Mouse (Mus musculus): ENCODE results near the gene Frmd8.
A peak's percentile ranks its signal among the peaks of the same experiment; 100 is the strongest.
"Not testable (repeated sequence)": the region's sequence is repeated elsewhere in the genome, so short reads cannot be mapped to it uniquely, and the experiment has no call there.

The Frmd8 gene

DNA sequence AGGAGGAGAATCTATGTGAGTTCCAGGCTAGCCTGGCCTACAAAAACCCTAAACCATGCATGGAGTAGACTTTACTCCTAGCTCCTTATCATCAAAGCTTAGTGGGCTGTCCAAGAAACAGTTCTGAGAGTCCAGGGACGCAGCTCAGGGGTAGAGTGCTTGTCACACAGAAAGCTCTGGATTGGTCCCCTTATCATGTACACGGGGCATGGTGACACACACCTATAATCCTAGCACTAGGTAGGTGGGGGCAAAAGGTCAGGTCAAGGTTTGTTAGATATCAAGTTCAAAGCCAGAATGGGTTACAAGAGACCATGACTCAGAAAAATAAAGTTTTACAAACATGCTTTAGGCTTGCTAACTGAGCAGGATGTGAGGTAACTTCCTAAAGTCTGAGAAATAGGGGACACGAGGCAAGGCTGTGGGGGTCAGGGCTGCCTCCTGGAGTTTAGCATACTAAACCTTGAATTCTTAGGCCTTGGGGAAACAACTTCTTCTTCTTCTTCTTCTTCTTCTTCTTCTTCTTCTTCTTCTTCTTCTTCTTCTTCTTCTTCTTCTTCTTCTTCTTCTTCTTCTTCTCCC, 12.3 kb upstream of the Frmd8 start:
- no peak for DNase-seq (ENCODE audit: low read depth in 2 of 2, low spot score in 2 of 2)

- DNase-seq (ENCODE audit: low read depth in 2 of 2, low spot score in 2 of 2) = no peak
Observed at GRCm38 (mm10) chr19:5885838-5886237, 10.8 kb upstream of the Frmd8 start.

DNA sequence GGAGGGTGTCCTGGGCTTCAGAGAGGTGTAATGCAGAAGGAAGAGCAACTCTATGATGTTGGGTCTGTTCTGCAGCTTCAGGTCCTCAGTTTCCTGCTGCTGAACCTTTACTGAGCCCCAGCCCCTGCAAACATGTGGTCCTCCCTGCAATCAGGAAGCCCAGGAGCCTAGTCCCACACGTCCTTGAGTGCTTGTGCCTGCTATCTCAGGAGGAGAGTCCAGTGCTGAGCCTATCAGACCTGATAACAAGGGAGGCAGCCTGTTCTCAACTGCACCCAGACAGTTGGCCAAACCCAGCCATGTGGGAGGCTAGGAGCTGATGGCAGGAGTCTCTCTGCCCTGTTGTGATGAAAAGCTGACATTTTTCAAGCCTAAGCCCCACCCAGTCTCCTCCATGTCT, 8.9 kb upstream of the Frmd8 start:
- DNase-seq (ENCODE audit: low read depth in 2 of 2, low spot score in 2 of 2) = no peak

- DNase-seq (ENCODE audit: low read depth in 2 of 2, low spot score in 2 of 2) = not testable (repeated sequence)
Observed at GRCm38 (mm10) chr19:5882079-5882478, 7.0 kb upstream of the Frmd8 start.

DNA sequence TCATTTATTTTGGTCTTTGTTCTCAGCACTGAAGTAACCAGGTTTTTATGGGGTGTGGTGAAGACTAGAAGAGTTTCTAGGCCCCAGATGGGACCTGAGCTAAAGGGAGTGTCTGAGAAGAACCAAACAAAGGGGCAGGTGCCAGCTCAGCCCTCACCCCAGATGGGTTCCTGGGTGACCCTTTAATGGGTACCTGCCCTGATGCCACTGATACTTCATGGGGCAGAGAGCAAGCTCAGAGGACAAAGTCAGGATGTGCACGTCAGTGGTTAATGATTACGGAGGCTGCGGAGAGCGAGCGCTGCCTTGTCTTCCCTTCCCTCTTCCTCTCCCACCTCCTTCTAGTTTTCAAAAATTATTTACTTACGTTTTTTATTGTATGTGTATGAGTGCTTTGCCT, 6.1 kb upstream of the Frmd8 start:
- no peak for DNase-seq (ENCODE audit: low read depth in 2 of 2, low spot score in 2 of 2)

DNA sequence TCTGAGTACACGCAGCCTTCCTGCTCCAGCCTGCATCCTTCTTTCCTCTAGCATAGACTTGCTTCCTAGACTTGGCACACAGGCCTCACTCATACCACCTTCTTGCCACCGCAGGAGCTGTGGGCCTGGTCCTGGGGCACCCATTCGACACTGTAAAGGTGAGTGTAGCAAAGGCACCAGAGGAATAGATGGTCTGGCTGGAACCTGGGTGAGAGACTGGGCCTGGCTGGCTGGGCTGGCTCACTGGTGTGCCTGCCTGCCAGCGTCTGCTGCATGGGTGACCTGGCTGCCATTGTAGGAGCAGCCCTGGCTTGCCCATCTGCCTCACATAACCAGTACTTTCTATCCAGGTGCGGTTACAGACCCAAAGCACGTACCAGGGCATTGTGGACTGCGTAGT, 4.7 kb upstream of the Frmd8 start:
- DNase-seq (ENCODE audit: low read depth in 2 of 2, low spot score in 2 of 2) = no peak

GRCm38 (mm10) chr19:5878916-5879315, 3.8 kb upstream of the Frmd8 start:
- no peak for DNase-seq (ENCODE audit: low read depth in 2 of 2, low spot score in 2 of 2)

DNA sequence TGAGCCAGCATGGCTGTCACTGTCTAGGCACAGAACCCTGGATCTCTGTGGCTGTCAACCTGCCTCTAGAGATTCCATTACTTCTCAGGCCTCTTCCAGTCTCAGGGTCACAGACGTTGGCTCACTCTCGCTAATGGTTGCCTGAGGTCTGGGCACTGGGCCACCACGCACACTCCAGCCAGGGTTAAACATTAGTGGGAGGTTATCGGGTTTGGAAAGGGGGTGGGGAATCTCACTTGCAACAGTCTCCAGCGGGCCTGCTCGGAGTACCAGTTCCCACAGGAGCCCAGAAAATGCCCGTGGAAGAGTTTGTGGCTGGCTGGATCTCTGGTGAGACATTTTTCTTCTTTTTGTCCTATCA, 3.3 kb upstream of the Frmd8 start:
- DNase-seq (ENCODE audit: low read depth in 2 of 2, low spot score in 2 of 2) = no peak

GRCm38 (mm10) chr19:5877618-5878361, 2.7 kb upstream of the Frmd8 start, which contains the start of gene Slc25a45:
TSS of gene Slc25a45 (plus strand) at chr19:5877808.
- peak; percentile 71 to 83 for DNase-seq (ENCODE audit: low read depth in 2 of 2, low spot score in 2 of 2)

DNA sequence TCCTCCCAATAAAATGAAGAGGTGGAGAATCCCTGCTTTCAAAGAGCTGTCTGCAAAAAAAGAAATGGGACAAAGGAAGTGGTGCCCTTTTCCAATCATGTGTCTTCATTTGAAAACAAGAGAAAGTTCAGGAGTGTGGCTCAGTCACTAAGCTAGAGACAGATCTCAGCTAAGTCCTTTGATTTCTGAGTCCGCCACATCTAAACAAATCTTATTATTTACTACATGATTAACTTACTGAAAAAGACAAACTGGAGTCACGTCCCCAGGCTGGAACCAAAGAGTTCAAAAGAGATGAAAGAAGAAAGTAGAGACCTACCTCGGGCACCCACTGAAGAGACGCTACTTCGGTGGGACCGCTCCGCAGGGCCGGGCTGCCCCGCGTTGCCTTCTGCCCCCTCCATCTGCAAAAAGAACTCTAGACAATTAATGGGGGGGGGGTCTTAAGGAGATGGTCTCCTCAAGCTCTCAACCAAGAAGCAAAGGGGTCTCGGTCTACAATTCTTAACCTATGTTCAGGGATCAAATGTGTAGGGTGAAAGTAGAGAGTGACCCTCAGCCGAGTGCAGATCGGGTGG, 594 bp downstream of the Frmd8 start:
- DNase-seq (ENCODE audit: low read depth in 2 of 2, low spot score in 2 of 2) = no peak

DNA sequence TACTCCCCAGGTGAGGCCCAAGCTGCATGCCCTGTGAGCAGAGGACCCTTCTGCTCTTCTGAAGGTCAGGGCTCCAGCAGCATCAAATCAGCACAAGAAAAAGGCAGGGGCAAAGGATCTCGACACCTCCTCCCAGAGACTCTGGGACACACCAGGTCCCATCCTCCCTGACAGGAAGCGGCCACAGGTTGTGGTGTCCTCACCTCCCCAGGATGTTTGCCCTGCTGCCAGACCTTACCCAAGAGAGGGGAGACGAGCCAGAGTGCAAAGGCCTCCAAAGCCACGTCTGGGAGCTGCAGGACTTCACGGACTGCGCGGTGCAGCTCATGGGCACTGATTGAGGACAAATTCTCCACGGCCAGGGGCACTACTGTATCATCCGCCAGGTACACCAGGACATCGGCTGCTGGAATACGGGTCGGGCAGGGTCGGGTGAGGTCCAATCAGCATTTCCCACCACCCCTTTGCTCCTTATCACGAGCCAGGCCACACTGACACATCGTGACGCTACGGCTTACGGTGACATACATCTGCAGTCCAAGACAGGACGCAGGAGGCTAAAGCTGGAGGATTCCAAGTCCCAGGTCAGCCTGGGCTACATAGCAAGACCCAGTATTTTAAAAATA, 2.0 kb downstream of the Frmd8 start:
- DNase-seq (ENCODE audit: low read depth in 2 of 2, low spot score in 2 of 2) = no peak

DNA sequence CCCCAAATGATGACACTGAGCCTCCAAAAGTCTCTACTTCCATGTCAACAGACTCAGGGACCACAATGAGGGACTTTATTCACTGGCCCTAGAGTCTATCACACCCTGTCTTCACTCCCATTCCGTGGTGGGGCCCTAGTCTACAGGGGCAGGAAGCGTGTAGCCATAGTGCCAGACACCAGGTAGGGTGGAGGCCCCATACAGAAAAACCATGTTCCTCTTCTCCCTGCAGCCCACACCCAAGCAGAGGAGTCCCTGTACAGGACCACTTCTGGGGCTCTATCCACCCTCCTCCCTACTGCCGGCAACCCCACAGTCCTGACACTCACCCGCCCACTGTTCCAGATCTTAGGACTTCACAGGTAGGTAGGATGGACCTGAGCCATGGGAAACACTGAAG, 2.5 kb downstream of the Frmd8 start:
- no peak for DNase-seq (ENCODE audit: low read depth in 2 of 2, low spot score in 2 of 2)

DNA sequence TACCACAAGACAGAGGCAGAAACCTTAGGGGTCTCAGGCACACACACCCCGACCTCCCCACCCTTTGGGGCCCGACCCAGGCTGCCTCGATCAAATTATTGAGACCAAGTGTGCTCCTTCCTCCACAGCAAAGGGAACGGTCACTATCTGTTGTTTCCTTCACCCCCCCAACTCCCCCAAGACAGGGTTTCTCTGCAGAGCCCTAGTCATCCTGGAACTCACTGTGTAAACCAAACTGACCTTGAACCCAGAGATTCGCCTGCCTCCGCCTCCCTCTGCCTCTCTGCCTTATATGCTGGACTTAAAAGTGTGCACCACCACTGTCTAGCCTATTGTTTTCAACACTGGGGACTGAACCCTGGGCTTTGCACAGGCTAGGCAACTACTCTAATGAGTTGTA, 3.4 kb downstream of the Frmd8 start:
- no peak for DNase-seq (ENCODE audit: low read depth in 2 of 2, low spot score in 2 of 2)

DNA sequence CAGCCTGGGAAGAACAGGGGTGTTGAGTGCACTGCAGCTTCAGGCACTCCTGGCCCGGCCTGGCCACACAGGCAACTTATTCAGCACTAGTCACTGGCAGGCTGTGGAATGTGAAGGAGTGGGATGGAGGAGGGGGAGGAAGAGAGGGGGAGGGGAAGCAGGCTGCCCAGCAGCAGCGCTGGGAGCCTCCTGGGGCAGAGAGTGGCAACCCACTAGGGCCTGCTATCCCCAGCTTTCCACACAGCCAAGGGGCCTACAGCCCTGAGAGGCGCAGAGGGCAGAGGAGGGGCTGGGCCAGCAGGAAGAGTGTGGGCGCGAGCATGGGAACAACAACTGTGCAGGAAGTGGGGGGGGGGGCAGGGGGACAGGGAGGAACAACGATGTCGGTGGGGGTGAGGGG, 3.8 kb downstream of the Frmd8 start:
- no peak for DNase-seq (ENCODE audit: low read depth in 2 of 2, low spot score in 2 of 2)

- DNase-seq (ENCODE audit: low read depth in 2 of 2, low spot score in 2 of 2) = no peak
Observed at GRCm38 (mm10) chr19:5868096-5868495, 7.0 kb downstream of the Frmd8 start.

- no peak for DNase-seq (ENCODE audit: low read depth in 2 of 2, low spot score in 2 of 2)
Observed at GRCm38 (mm10) chr19:5864710-5865398, 10.2 kb downstream of the Frmd8 start.

GRCm38 (mm10) chr19:5863776-5864175, 11.3 kb downstream of the Frmd8 start:
- DNase-seq (ENCODE audit: low read depth in 2 of 2, low spot score in 2 of 2) = no peak

DNA sequence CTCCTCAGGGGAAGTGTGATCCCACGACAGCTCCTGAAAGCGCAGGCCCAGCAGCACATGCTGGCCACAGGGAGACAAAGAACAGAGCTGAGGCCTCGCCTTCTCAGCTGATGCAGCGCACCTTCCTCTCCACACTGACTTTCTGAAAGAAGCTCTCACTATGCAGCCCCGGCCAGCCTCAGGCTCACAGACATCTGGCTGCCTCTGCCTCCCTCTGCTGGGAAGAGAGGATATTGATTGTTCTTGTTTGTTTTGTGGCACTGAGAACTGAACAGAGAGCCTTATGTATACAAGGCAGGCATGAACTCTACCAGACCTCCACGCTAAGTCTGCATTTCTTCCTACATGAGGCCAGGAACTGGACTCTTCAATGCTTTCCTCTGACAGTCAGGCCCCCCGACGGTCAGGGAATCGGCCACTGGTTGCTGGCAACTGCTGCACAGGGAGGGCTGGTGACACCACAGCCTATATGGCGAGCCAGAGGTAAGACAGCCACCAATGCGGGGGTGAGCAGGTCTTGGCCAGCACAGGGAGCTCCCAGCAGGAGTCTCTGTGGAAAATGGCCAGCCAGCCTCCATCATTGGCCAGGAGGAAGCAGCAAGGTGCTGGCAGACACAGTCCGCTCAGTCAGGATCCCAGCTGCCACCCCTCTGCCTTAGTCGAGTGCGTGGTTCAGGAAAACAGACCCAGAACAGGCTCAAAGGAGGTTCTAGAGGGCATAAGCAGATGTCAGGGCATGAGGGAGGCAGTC, 12.6 kb downstream of the Frmd8 start:
- DNase-seq (ENCODE audit: low read depth in 2 of 2, low spot score in 2 of 2) = no peak

DNA sequence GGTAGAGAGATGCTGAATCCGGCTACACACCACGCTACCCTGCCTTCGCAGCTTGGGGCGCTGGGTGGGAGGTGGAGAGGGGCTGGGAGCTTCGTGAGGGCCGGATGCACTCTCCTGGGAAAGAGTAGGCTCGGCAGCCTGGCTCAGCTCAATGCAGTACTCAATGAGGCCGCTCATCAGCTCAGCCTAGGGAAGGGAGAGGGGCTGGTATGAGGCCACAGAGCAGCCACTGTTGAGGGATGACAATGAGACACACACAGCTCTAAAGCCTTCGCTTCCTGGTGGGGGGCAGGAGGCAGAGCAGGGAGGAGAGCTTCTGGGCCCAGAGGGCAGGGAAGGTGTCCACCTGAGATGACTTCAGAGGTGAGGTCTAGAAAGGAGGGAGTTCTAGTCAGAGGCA, 18.5 kb downstream of the Frmd8 start:
- no peak for DNase-seq (ENCODE audit: low read depth in 2 of 2, low spot score in 2 of 2)

GRCm38 (mm10) chr19:5852035-5852722, 22.9 kb downstream of the Frmd8 start:
- no peak for DNase-seq (ENCODE audit: low read depth in 2 of 2, low spot score in 2 of 2)
